Mouse (Mus musculus) cortical plate, adult 2 months (tissue): ENCODE measurements around the gene Polg2.

Experiments
- CTCF ChIP-seq: fragments of 200-500 bp; IDR thresholded peaks from 2 replicates; pipeline ENCODE4 v1.5.1; 2011; ENCODE audit warnings: mild to moderate bottlenecking, control low read depth, low read length; ENCODE audit not compliant: insufficient read depth; ENCODE audit errors: extremely low read depth
- POLR2A ChIP-seq: fragments of 200-500 bp; IDR thresholded peaks from 2 replicates; pipeline ENCODE4 v1.6.1; 2011; ENCODE audit warnings: mild to moderate bottlenecking, low read length, control low read depth; ENCODE audit not compliant: insufficient read depth; ENCODE audit errors: extremely low read depth

- no peak for TF ChIP-seq POLR2A
- no peak for TF ChIP-seq CTCF
Observed at GRCm38 (mm10) chr11:106727967-106728366, 51.4 kb downstream of the Polg2 start.
